Mouse (Mus musculus) neural tube, embryonic 10.5 days (tissue): Measurements from ENCODE around the gene 1700028J19Rik.
"Not testable (repeated sequence)": the region's sequence is repeated elsewhere in the genome, so short reads cannot be mapped to it uniquely, and the experiment has no call there.

Source experiments
- DNase-seq: peaks from one replicate; pipeline ENCODE4 v3.0.0-alpha.2; 2017; ENCODE audit warnings: low spot score; ENCODE audit errors: extremely low spot score

Gene 1700028J19Rik

GRCm38 (mm10) chr7:44250732-44251275 lies 4.3 kb upstream of the 1700028J19Rik start:
- not testable (repeated sequence) for DNase-seq

- DNase-seq = no peak
These were observed 2.8 kb upstream of the 1700028J19Rik start for GRCm38 (mm10) chr7:44249248-44249647.

- DNase-seq = no peak
These were observed 1.5 kb upstream of the 1700028J19Rik start for GRCm38 (mm10) chr7:44247971-44248370.

DNA sequence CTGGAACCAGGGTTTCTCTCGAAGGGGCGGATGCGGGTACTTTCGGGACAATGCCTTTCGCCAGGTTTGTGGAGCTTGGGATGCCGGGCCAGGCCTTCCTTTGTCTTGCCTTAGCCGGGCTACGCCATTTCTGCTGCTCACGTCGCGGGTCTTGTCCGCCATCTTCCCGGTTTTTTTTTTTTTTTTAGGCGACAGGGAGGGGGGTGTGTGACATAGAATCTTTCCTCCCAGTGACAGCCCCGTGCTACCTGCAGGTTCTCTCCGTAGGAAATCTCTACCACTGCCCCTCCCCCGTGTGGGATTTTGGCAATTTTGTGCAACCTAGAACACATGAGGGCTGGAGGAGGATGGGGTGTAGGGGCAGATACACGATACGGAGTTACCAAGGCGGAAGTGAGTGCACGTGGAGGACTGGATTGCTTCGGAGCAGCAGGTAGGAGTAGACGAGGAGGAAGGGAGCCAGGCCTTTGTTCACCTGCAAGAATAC lies 532 bp upstream of the 1700028J19Rik start:
- DNase-seq = no peak

- DNase-seq = no peak
These were observed 2.4 kb downstream of the 1700028J19Rik start for GRCm38 (mm10) chr7:44244080-44244479.

DNA sequence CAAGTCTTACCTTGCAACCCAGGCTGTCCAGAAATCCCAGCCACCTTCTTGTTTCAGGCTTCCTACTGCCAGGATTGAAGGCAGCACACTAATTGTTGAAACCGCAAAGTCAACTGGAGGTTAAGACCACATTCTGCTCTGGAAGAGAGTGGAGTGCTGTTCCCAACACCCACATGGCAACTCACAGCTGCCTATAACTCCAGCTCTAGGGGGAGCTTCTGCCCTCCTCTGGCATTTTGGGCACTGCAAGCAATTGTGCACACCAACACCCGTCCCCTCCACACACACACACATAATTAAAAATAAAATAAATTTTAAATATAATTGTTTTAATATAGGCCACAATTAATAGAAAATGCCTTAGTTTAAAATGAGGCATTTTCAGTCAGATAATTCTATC lies 5.3 kb downstream of the 1700028J19Rik start:
- DNase-seq = no peak

- no peak for DNase-seq
These were observed 5.8 kb downstream of the 1700028J19Rik start for GRCm38 (mm10) chr7:44240712-44241111.

GRCm38 (mm10) chr7:44239913-44240312 lies 6.6 kb downstream of the 1700028J19Rik start:
- no peak for DNase-seq

DNA sequence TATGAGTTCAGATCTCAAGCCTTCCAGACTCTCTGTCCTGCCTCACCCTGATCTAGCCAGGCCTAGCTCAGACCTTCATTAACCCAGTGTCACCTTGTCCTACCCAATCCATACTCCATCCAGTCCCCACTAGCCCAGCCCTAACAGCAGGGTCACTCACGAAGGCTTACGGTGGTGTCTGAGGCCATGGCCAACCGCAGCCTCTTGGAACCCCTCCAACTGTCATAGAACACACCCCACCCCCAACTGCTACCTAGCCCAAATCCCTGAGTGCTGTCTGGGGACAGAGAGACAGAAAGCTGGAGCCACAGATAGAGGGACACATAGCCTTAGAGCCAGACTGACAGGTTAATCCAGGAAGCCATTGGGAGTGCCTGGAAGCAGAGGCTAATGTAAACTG lies 10.6 kb downstream of the 1700028J19Rik start, which contains the start of gene Gm36864:
Gene Gm36864 (plus strand): TSS at position 269 of the 400 bp plus-strand sequence.
- DNase-seq = no peak

DNA sequence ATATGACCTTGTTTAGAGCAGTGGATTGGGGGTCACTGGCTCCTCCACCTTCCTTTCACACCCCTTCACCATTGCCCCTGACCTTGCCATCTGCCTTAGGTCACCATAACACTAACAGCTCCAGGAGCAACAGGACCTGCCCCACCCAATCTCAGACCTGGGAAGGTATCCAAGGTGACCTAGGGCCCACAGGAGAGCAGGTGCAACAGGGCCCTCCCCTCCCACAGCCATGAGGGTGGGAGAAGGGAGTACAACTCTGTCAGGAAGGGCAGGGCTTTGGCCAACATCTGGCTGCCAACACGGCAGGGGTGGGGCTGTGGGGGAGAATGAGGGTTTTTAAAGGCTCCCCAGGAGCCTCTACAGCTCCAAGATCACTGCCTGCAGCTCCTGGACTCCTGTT lies 21.4 kb downstream of the 1700028J19Rik start, which contains the start of gene Klk1:
Gene Klk1 (plus strand): TSS at position 285 of the 400 bp plus-strand sequence.
- DNase-seq = no peak

DNA sequence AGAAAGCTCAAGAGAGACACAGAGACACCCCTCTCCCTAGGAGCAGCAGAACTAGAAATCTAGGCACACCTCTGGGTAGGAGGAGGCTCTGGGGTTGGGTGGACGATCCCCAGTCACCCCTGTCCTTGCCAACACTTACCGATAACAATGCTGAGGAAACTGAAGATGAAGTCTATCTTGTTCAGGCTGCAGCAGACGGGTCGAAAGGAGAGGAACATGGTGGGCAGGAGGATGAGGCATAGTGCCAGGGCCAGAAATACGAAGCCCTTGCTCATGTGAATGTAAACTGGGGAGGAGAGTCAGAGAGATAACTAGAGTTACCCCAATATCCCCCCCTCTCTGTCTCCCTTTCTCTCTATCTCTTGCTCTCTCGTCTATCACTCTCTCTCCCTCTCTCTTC lies 24.2 kb downstream of the 1700028J19Rik start:
- not testable (repeated sequence) for DNase-seq

DNA sequence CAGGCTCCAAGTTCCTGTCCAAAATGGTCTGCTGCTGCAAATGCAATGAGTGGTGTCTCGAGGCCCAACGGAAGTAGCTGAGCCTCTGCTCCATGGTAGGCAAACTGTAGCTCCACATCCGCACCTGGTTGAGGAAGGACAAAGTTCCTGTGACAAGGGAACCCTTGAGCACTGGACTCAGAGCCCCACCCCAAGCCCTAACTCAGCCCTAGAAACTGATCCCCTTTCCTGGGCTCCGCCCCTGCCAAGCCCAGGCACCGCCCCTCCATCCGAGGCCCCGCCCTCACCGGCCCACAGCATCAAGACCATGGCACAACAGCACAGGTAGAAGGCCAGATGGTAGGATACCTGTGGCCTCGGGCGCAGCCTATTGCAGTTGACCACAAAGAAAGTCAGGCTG lies 24.9 kb downstream of the 1700028J19Rik start:
- not testable (repeated sequence) for DNase-seq

DNA sequence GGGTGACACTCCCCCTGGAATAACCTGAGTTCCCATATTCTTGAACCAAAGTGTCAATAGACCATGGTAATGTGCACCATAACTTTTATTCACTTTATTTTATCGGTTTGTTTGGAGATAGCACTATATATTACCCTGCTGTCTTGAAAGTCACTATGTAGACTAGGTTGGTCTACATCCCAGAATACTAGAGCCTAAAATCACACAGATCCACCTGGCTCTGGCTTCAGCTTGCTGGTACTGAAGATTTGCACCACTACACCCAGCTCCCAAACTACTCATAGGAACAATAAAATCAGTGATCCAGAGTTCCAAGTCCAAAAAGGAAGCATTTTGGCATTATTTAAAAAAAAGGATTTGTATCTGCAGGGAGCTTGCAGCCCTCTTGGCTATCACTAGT lies 30.9 kb downstream of the 1700028J19Rik start, which contains the start of gene Klk1b5:
Gene Klk1b5 (plus strand): TSS at position 301 of the 400 bp plus-strand sequence.
- DNase-seq = no peak

DNA sequence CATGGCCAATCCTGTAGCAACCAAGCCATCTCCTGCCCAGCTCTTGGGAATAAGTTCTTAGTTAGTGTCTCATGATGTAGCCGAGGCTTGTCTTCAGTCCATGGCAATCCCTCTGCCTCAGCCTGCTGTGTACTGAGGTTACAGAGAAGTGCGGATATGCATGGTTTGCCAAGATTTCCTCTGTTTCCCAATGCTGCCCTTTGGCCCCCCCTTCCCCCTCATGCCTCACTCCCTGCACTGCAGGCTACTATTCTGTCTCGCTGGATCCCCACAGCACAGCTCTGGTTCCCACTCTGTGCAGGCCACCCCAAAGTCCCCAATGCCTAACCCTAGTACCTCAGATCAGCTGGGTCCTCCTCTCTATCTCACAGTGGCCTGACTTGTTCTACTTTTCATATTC lies 38.2 kb downstream of the 1700028J19Rik start:
- DNase-seq = no peak

GRCm38 (mm10) chr7:44207135-44207534 lies 39.4 kb downstream of the 1700028J19Rik start, which contains the start of gene Klk1b4:
TSS of gene Klk1b4 (plus strand) at chr7:44207435.
- not testable (repeated sequence) for DNase-seq

DNA sequence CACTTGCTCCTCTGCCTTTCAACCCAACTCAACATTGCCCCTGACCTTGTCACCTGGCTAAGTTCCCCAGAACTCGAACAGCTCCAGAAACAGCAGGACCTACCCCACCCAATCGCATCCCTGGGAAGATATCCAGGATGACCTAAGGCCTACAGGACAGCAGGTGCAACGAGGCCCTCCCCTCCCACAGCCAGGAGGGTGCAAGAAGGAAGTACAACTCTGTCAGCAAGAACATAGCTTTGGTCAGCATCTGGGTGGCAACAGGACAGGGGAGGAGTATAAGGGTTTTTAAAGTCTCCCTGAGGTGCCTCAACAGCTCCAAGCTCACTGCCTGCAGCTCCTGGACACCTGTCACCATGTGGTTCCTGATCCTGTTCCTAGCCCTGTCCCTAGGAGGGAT lies 48.6 kb downstream of the 1700028J19Rik start, which contains the start of gene Klk1b3:
Gene Klk1b3 (plus strand): TSS at position 301 of the 400 bp plus-strand sequence.
- no peak for DNase-seq

DNA sequence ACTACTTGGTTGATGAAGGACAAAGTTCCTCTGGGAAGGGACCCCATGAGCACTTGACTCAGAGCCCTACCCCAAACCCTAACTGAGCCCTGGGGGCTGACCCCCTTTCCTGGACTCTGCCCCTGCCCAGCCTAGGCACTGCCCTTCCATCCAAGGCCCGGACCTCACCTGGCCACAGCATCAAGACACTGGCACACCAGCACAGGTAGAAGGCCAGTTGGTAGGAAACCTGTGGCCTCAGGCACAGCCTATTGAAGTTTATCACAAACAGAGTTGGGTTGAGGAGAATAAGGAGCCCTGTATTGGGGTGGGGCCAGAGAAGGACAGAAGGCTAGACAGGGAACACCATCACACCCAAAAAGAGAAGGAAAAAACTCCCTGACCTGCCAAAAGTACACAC lies 53.0 kb downstream of the 1700028J19Rik start:
- DNase-seq = not testable (repeated sequence)

DNA sequence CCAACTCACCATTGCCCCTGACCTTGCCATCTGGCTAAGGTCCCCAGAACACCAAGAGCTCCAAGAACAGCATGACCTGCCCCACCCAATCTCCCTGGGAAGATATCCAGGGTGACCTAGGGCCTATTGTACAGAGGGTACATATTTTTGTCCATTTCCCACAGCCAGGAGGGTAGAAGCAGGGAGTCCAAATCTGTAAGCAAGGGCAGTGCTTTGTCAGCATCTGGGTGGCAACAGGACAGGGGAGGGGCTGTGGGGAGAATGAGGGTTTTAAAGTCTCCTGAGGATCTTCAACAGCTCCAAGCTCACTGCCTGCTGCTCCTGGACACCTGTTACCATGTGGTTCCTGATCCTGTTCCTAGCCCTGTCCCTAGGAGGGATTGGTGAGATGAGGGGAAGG lies 58.6 kb downstream of the 1700028J19Rik start, which contains the start of gene Klk1b24:
Gene Klk1b24 (plus strand): TSS at position 301 of the 400 bp plus-strand sequence.
- DNase-seq = not testable (repeated sequence)

DNA sequence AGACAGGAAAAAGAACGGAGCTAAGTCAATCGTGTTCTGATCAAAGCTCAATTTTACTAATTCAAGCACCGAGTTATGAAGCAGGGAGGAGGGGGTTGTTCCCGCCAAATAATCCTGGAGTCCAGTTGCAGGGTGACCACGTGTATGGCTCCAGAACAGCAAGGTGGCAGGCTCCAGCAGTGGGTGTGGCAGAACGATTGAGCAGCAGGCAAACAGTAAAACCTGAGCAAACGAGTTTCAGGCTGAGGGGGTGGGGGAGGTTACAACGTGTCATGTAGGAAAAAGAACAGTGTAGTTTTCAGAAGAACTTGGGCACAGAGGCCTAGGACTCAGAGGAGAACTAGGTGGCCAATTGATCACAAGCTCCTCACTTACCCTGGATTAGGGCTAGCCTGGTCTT lies 60.0 kb downstream of the 1700028J19Rik start:
- DNase-seq = not testable (repeated sequence)
